ENCODE assay signal across 8 mouse cellular contexts in the genomic region with DNA sequence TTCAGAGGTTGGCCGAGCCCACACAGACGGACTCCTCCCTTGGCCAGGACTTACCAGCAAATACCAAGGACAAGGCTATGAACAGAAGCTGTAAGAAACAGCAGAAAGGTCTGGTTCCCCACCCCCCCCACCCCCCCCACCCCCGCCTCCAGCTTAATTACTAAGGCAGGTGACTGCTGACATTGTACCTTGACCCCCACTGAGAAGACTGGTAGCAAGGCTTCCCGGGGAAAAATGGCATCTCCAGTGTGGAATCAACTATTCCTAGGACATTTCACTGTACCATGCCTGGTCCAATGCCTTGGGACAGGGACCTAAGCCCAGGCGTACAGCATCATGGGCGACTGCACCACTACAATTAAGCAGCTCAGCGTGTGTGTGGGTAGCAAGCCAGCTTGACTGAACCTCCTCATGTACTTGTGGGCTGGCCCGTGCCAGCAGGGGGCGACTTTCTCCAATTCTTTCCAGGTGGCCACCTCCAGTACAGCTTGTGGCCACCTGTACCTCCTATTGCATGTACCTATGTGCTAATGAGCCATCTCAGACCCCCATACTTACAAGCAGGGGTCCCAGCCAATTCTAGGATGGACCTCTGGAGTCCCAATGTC. TPM values are rescaled to one million over a fixed set of nuclear protein-coding genes. Genes with fewer than 3 reads are reported as not detected.
A peak's percentile ranks its signal among the peaks of the same experiment; 100 is the strongest.
DNase-seq lines count a peak whose midpoint lies in the region; ATAC-seq lines count a peak whose summit lies in the region.

No protein-coding gene starts in this region.

- H3K4me2 ChIP-seq in intestine, embryonic 14.5 days (ENCODE audit: low read length): no peak overlapping the region

- H3K4me1 ChIP-seq in intestine, embryonic 14.5 days (replicated peaks; ENCODE audit: control insufficient read depth, insufficient read depth, low read length): no peaks in the 10 kb centered on the region

- no peaks in the 10 kb centered on the region for H3K36me3 ChIP-seq in intestine, embryonic 14.5 days (ENCODE audit: control insufficient read depth, insufficient read depth, low read length)

- WGBS in intestine, embryonic 14.5 days: 30% methylated on average over 9 of the region's 9 CpGs

- no peaks in the 10 kb centered on the region for H3K9me3 ChIP-seq in intestine, embryonic 14.5 days (ENCODE audit: control insufficient read depth, low read length)

- no peaks in the 10 kb centered on the region for H3K27me3 ChIP-seq in intestine, embryonic 14.5 days (replicated peaks; ENCODE audit: control insufficient read depth, insufficient read depth, low read length)

- peak; percentile 59; the same call in 1 of the 2 replicates for ATAC-seq in intestine, embryonic 14.5 days (replicated peaks; ENCODE audit: low FRiP score, low TSS enrichment, low read depth)
- ATAC-seq in megakaryocyte-erythroid progenitor cell, adult 5-6 weeks (replicated peaks; ENCODE audit: low FRiP score, low TSS enrichment, poor library complexity, severe bottlenecking): peak; percentile 68
- no peak for ATAC-seq in erythroblast, adult 5-6 weeks (replicated peaks; ENCODE audit: low FRiP score, poor library complexity, severe bottlenecking)

- H3K9ac ChIP-seq in intestine, embryonic 14.5 days (ENCODE audit: low read length): no peak overlapping the region

- peak; percentile 81 for DNase-seq in ZHBTc4 (ENCODE audit: low read depth, low spot score)
- DNase-seq in cerebellum, postnatal 10 days: peak; percentile 92 to 93
- DNase-seq in gastrocnemius, adult 18-20 months (ENCODE audit: low spot score): peak; percentile 81
- peak; percentile 88 for DNase-seq in intestine, embryonic 14.5 days (ENCODE audit: low spot score)
- DNase-seq in left cerebral cortex, adult 9 months (ENCODE audit: low spot score in 2 of 2): peak; percentile 38 to 88
- DNase-seq in skeletal muscle tissue, adult 2 months (ENCODE audit: low read depth, low spot score): peak; percentile 76

- no peak overlapping the region for H3K4me3 ChIP-seq in intestine, embryonic 14.5 days (ENCODE audit: low read depth, low read length)

- H3K27ac ChIP-seq in intestine, embryonic 14.5 days (ENCODE audit: low read depth): no peak overlapping the region

RNA-seq across cellular contexts. Expression of gene Gm5294, which starts 37.2 kb away (rescaled TPM):
- total RNA-seq in gastrocnemius, adult 18-20 months (2021): not detected
- not detected in 2 replicates for polyA plus RNA-seq in intestine, embryonic 14.5 days (2014; fragmentation: Nextera tagmentation; extraction: Ambion mirVana)
- total RNA-seq in megakaryocyte-erythroid progenitor cell, adult 5-6 weeks (2014; fragmentation: Nextera tagmentation): not detected in 2 replicates
- not detected in 2 replicates for total RNA-seq in megakaryocyte-erythroid progenitor cell, adult 5-6 weeks (2017)
- not detected in 2 replicates for total RNA-seq in erythroblast, adult 5-6 weeks (2015; ENCODE audit: low replicate concordance)
- total RNA-seq in erythroblast, adult 5-6 weeks (2017; ENCODE audit: low replicate concordance): not detected in 2 replicates
